Mouse (Mus musculus): ENCODE results near the gene Tm9sf2.

DNA sequence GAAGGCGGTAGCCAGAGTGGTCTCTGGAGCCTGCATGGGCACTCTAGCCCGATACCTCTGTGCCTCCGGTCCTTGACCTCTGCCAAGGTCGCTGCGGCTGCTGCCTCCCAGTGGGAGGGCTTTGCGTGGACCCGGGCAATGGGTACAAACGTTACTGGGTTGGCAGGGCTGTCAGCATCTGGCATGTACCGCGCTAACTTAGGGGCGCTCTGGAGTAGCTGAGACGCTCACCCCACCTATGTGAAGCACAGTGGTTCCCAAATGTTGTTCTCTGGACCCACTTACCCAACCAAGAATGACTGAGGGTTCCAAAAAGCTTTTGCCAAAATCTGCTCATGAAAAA, 74.9 kb downstream of the Tm9sf2 start:
- TF ChIP-seq CTCF (IDR thresholded peaks at IDR 0.05; ENCODE audit: low read depth) (peak; percentile 51), EP300 (IDR thresholded peaks at IDR 0.05; ENCODE audit: low read depth) (no peak)

Measured in liver, embryonic 14.5 days (tissue).